Mouse (Mus musculus) heart, adult 11 months (tissue): Measurements from ENCODE around the gene Vrk2.
A peak's percentile ranks its signal among the peaks of the same experiment; 100 is the strongest.

Experiments used
- DNase-seq: peaks from one replicate; pipeline ENCODE4 v3.0.0; 2022

Gene Vrk2

DNA sequence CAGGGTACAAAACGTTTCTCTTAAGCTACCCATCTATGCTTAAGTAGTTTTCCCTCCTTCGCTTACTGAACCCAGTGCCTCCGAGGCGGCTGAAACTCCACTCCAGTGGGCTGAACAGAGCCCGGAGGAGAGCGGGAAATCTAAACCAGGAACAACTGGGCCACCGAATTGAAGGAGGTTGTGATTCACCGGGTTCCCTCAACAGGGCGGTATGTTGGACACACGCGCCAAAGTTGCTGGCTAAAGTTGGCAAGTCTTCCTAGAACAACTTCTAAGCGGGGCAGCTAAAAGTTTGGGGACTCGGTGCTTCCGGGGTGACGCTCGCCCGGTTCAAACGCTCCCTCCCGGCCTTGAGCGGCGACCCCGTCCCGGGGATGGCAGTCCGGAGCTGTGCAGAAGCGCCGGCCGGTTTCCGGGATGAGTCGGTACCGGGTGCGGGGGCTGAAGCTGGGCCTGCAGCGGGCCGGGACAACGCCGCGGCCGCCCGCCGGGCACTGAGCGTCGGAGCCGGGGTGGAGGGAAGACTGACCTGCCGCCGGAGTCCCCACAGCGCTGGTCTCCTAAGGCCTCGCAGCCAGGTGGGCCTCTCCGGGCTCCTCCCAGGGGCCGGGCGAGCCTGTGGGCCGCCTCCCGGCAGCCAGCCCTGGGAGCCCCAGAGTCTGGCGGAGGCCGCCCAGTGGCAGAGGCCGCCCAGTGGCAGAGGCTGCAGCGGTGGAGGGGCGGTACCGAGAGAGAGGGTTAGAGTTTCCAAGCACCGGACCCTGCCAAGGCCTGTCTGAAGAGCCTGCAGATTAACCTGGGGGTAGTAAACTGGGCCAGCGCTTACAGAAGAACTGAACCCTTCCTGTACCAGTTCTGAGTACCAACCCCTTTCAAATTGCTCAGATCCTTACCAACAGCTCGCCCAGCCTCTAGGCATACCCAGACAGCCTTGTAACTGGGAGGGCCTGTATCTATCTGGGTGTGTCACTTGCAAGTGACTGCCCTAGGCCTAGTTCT is at the start of gene Vrk2, which contains the start of gene Gm6899:
Gene Vrk2 (minus strand): TSS at position 939 of the 999 bp plus-strand sequence.
Gene Gm6899 (plus strand): TSS at position 181 of the 999 bp plus-strand sequence.
- peak; percentile 99 for DNase-seq

DNA sequence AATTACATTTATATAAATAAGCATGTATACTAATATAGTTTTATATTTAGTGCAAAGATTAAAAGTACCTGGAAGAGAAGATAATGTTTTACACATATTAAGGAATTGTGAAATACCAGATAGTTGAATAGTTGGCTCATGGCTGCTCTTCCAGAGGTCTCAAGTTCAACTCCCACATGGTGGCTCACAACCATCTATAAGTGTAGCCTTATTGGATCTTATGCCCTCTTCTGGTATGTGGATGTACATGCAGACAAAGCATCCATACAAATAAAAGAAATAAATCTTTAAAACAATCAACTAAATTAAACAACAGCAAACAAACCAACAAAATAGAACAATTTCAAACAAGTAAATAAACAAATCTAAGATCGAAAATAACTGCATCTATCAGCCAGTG is 48.3 kb upstream of the Vrk2 start:
- DNase-seq, result no peak

DNA sequence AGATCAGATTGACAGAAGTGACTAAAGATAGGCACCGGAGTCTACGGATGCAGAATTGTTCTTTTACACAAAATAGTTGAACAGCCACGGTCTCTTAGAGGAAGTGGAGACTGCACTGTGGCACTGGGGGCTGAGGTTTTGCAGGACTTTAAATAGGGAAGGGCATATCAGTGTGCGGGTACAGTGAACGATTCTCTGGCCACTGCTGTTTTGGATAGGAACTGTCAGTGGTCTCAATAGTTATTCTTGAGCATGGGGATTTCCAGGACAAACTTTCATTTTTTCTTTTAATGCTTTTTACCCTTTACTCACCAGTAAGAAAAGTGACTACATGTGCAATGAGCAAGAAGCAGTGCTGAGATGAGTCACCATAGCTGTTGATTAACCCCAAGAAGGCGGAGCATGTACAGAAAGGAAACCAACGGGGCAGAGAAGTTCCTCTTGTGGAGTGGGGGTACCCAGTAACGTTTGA is 46.6 kb upstream of the Vrk2 start:
- DNase-seq, result peak; percentile 92

DNA sequence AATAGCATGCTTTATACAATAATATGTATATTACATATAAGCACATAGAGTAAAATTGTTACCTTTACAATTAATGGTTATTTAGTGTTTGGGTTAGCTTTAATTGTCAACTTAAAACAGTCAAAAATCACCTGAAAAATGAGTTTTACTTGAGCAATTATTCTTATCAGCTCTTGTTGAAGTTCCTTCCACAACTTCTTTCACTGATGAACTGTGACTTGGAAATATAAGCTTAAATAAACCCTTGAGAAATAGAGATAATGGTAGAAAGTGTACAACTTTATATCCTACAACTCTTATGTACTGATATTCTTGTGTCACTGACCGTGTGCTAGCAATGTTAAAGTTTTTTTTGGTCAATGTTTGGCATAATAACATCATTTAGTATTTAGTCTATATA is 42.4 kb upstream of the Vrk2 start:
- DNase-seq, result no peak

DNA sequence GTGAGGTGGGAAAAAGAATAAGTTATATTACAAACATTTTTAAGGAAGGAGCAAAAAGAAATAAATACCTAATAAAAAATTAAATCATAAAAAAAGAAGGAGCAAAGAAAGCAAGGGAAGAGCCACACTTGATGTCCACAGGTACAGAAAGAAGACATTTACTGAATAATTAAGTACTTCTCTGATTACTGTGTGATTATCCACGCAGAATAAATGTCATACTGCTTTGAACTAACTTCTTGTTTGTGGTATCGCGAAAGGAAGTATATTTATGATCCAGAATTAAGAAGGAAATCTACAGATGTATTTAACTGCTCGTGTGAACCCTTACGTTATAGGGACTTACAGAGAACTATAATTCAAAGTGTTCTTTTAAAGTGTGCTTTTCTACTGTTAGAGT is 28.9 kb upstream of the Vrk2 start:
- DNase-seq, result no peak

DNA sequence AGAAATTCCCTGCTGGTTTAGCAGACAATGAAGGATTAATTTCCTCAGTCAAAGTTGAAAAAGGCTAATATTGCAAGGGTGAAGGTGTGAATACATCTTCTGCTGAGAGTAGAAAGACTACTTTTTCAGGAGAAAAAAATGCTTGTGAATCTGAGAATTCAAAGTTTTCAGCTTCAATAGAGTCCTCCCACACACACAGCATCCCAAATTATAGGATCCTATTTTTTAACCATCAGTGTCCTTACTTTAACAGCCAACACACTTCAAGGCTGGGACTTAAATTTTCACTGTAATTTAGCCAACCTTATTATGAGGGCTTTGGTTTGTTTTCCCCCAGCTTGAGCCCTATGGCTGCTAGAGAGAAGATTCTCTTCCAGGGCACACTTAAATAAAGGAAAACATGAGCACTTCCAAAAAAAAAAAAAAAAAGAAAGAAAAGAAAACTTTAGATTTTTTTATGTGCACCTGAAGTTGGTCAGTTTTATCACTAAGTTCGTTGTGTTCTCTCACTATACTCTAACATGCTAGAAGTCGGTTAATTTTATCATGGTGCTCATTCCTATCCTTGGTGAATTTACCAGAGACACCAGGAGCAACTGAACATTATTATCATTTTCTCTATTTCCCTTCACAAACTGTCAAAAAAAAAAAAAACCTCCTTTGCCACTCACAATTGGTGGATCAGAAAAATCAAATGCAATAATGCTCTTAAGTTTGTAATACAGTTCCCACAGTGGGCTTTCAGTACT is 24.9 kb upstream of the Vrk2 start:
- no peak for DNase-seq

DNA sequence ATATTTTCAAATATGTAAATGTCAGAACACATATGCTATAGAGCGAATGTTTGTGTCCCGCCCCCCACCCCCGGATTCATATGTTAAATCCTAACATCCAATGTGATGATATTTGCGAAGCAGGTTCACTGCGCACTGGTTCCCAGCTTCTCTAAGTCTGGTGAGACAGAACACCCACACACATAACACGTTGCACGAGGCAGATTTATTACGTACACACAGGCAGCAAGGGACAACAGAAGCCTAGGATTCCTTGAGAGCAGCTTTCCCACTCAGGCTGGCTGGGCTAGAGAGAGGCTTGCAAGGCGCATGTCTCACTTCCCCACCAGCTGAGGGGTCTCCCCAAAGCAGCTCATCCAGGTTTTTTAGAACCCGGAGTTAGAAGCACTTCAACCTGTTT is 15.0 kb upstream of the Vrk2 start:
- DNase-seq, result peak; percentile 85

DNA sequence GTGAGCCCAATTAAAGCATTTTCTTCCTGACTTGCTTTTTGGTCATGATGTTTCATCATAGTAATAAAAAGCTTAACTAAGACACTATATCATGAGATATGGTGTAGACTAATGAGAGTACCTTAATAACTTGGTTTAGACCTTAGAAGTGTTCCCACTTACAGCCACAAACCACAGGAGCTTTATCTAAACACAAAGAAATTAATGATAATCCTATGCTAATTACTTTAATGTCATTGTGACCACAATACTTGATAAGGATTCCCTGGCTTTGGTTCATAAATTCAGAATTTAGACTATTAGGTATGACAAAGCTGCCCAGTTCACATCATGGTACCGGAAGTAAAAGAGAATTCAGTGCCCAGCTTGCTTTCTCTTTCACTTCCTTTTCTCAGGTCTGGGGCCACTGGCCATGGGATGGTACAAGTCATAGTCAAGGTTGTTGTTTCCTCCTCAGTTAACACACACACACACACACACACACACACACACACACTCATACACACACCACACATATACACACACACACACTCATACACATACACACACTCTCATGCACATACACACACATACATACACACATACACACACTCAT is 10.4 kb upstream of the Vrk2 start:
- DNase-seq, result no peak

DNA sequence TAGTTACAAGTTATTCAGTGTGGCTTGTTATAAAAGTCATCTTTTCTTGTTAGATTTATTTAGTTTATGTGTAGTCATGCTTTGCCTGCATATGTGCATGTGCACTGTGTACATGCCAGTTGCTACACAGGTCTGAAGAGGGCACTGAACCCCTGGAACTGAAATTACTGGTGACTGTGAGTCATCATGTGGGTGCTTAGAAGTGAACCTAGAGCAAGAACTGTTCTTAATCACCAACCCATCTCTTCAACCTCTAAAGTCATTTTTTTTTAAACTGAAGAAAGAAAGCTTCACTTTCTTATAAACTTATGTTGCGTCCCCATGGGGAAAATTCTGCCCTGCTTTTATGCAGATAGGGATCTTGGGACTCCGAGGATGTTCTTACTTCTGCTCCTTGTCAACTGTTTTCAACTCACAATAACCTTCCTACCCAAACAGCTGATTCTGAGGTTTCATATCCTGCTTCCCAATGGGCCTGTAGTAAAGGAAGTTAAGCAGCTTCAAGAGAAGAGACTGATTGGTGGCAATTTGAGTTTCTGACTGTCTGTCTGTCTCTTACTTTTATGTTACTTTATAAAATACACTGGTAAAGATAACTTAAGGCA is 7.9 kb upstream of the Vrk2 start:
- DNase-seq, result peak; percentile 86

DNA sequence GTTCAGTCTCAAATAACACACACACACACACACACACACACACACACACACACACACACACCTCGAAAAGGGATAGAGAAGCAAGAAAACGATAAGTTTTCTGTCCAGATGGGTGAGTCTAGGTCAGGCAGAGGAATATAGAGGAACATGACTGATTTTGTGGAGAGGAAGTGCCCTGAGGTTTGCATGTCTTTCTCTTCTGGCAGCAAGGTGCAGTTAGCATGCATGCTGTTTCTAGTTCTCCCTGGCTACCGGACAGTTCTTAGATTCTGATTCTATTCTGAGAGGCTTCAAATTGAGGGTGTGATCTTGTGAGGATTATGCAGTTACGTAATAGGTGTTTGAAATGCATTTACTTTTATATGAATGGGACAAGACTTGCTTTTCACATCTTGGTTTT is 6.9 kb upstream of the Vrk2 start:
- no peak for DNase-seq

DNA sequence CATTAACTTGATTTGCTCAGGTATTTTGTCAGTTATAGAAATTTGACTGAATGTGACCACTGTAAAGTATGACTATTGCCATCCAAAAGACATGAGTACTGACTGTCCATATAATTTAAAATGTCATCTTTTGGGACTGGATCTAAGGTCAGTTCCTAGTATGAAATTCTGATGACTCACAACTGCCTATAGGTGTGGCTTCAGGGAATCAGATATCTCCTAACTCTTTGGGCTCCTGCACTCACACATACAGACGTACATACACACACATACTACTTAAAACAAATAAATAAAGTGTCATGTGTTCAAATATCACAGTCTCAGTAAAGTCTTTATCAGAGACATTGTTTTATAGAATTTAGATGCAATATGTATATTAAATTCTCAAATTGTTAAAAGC is 5.1 kb upstream of the Vrk2 start:
- DNase-seq, result no peak

DNA sequence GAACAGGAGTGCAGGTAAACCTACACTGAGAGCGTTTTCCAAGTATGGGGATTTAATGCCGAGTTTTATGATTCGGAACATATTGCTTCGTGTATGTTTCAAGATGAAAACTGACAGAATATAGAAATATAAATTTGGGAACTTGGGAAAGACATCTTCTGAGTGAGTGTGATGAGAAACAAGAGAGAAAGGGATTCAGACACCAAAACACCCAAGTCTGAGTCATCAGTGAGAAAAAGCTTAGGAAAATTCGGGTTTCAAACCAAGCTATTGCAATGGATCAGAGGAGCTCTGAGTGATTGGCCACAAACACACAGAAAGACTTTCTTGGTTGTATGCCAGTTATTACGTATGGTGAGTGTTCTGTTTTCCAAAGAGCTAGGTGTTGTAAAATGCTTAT is 4.0 kb upstream of the Vrk2 start:
- DNase-seq, result no peak

DNA sequence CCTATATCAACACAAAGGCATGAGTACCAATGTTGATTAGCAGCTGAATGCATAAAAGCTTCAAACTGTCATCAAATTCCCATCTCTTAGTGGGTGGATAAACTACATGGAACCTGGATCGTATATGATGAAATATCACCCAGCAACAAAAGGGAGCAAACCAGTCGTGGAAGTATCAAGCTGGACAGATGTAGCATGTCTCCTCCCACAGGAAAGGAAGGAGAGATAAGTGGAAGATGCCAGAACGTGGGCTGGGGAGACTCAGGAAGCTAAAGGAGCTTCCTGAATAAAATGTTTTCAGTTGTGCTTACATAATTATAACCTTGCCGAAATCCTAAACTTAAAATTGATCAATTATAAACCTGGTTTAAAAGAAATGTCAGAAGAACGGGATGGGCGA is 3.3 kb upstream of the Vrk2 start:
- DNase-seq, result no peak

DNA sequence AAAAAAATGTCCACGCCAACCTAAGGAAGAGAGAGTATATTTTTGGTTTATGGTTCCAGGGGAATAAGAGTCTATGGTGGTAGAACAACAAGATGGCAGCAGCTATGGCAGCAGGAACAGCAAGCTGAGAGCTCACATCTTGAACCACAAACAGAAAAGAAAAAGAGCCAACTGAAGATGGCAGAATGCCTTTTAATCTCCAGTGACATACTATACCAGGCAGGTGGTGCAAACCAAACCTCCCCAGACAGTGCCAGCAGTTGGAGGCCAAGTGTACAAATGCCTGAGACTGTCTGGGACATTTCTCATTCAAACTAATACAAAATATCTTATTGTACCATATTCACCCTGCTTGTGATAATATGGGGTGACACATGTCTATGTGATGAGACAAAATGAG is 2.4 kb upstream of the Vrk2 start:
- DNase-seq, result no peak

DNA sequence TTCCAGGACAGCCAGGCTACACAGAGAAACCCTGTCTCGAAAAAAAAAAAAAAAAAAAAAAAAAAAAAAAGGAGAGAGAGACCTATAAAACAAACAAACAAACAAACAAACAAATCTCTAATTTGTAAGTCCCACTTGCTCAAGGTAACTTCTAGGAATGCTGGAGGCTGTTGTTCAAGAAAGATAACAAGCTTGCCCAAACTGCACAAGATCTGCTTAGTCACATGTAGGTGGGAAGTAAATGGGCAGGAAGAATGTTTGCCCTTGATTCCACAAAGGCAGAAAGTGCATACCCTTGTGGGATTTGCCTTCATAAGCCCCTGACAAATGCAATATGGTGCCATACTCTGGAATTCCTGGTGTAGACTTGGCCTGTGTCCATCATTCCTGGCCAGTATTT is 688 bp upstream of the Vrk2 start:
- DNase-seq, result no peak

DNA sequence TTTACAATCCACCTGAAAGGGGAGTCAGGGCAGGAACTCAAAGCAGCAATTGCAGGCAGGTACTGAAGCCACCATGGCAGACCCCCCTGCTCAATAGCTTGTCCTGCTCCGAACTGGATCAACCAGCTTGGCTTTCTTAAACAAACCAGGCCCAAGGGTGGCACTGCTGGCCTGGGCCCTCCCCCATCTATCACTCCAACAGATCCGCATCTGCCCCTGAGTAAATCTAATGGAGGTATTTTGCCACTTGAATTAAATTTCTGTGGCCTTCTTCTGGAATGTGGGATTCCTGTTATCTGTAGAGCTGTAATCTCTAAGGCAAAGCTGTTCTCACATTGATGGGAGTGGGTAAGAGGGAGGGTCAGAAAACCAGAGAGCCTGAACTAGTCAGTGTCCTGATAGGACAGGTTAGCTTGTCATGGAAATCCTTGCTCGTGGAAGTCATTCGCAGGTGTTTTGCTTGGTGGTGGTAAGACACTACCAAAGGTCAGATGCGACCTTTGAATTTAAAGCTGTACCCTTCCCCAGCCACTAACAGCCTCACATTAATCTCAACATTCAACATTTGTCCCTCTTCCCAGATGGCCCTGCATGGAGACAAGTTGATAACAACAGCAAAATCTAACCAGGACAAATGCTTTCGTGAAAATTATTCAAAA is 1.3 kb downstream of the Vrk2 start:
- peak; percentile 74 for DNase-seq

DNA sequence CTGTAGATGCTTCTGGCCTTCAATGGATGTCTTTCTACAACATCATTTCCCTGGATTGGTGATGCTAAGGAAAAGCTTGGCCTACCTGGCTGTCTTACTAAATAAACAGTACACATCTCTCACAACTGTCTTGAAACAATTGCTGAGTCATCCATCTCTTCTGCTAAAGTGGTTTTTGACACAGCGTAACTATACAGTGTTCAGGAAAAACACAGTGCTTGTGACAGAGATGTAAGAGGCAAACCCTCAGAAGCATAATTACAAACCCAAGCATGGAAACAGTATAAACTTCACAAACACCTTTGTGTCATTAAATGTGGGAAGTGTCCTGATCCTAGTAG is 6.6 kb downstream of the Vrk2 start:
- DNase-seq, result no peak

DNA sequence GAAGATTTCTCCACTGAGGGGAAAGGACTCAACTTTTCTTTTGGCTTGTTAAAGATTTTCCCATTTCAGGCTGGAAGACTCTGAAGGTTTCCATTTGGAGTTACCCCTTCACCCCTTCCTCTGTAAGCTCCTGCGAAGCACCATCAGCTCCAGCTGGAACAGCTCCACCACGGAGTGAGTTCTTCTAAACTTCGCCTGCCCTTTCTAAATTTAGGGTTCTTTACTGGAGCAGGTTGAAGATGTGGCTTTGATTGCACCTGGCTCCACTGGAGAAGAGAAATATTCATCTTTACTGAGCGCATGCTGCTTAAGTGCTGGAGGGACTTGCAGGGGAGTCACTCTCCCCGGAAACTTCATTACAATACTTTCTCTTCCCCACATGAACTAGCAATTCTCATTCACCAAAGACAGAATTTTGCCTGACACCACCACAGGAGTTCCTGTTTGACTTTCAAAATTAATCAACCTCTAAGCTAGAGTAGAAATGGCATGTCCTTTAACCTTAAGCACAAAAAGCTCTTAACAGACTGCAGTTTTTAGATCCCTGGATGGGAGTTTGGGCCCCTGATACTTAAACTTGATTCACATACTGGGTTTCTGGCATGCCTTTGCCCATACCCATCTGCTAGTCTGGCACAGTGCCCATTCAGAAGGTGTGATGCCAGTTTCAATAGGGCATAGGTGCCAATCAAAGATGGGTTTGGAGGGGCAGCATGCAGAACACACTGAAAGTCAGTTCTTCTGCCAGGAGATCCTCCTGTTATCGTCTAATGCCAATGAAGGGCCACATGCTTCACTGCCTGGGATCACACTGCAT is 7.2 kb downstream of the Vrk2 start:
- no peak for DNase-seq

DNA sequence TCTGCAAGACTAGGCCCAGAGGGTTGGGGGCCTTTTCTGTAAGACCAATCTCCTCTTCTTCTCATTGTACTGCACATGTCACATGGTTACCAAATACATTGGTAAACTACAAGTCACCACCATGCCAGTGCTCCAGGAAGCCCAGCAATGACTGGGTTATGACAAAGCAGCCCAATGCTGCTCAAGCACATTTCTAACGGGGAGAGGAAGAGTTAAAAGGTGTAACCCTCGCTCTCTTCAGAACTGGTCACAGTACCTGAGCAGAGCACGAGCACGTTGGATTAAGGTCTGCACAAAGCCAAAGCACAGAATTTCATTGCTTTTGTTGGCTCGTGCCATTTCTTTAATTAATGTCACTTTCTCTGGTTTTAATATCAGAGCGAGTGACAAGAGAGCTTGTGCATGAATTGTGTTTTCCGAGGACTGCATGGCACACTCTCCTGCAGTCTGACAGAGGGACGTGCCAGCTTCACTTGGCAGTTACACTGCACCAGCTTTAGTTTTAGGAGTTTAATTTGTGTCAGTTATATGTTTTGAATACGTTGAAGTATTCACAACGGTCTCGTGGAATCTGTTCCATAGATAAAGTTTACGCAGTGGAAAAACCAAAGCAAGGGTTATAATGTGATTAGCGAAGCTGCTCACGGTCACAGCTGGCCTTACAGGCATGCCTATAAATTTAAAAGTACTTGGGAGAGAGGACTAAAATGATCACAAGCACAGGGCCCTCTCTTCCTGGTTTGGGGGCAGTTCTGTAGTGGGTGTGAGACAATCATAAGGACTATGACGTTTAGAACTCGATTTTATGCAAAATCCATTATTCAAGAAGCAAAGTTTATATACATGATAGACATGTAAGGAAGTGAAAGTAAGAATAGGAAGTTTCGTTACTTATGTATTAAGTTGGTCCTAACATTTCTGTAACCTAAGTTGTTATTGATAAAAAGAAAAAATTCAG is 8.1 kb downstream of the Vrk2 start:
- no peak for DNase-seq

DNA sequence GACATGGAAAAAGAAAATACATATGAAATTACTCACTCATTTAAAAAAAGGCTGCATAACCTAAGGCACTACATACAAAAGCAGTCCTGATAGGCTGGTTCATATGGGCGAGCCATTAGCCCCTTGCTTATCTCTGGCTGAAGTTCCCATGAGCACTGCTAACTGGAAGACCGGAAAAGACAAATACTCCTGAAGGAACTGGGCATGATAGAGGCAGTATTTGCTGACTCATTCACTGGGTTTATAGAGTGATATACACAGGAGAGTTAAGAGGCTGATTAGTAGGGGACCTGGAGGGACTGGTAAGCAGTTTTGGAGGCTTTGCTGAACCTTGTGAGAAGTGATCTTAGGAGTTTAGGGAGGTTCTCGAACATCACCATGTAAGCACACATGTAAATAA is 42.2 kb downstream of the Vrk2 start:
- no peak for DNase-seq

DNA sequence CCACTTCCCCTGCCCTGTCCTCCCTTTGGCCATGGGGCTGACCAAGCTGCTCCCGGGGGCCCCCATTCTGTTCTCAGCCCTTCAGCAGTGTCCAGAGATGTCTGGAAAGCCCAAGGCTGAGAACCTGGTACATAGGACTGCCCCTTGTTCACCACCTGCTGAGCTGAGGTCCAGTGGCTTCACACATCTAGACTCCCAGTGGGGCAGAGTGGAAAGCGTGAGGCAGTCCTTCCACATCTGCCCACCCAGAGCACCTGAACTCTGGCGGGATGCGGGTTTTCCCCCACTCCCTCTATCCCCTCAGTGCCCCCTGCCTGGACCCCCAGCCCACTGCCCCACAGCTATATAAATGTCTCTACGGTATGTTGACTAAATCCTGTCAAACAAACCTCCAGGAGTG is 56.0 kb downstream of the Vrk2 start:
- no peak for DNase-seq
